Mouse (Mus musculus) ovary, postnatal 36 days (tissue): ENCODE measurements around the gene Tulp4.
"Not testable (repeated sequence)": the region's sequence is repeated elsewhere in the genome, so short reads cannot be mapped to it uniquely, and the experiment has no call there.

Experiments used
- DNase-seq: peaks from one replicate; pipeline ENCODE4 v3.0.0; 2022; ENCODE audit warnings: low spot score, mixed read lengths

The Tulp4 gene

DNA sequence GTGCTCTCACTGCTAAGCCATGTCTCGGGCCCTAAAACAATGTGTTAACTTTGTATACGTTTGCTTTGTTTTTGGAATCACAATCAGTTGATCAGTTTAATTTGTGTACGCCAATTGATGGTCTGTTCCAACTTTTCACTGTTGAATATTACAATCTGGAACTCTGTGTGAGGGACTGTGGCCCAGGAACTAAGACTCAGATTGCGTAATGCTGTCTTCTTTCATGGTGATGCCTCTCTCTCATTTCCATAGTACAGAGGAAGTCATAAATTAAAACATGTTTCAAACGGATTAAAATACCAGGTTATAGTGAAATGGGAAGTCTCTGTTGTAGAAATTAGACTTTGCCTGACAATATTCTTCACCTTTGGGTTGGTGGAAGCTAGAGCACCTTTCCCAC, 83.0 kb downstream of the Tulp4 start:
- DNase-seq = no peak

- no peak for DNase-seq
Observed at GRCm38 (mm10) chr17:6192275-6192674, 86.0 kb downstream of the Tulp4 start.

DNA sequence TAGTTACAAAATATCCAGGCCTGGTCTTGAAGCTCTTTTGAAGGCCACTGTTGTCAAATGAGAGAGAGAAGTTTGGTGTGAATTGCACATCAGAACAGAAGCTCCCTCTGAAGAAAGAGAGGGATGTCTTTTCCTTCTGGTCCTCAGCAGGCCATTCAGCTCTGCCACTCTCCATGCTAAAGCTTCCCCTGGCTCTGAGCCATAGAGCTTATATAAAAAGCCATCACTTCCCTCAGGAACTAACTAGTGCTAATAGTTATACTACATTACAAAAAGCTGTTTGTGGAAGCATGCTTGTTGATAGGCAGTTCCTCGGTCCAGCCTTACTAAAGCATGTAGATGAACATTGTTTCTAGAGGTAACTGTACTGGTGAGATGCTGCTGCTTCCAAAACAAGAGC, 89.2 kb downstream of the Tulp4 start:
- no peak for DNase-seq

GRCm38 (mm10) chr17:6197491-6197890, 91.3 kb downstream of the Tulp4 start:
- DNase-seq = no peak

GRCm38 (mm10) chr17:6198670-6199069, 92.4 kb downstream of the Tulp4 start:
- no peak for DNase-seq

DNA sequence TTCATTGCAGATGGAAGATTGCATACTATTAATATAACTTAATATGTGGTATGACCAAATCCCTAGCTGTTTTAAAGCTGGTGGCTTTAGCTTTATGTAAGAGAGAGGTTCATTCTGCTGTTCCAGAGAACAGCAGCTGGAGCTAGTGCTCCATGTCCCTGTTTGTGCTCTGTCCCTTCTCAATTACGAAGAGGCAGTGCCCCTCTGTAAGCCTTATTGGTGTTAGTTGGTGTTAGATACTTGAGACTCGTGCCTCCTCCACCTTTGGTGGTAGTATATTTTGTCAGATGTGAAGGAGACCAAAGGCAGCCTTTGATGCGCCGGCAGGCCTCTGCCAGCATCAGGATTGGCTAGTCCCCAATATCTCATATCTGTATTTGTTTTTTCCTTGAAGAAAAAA, 92.9 kb downstream of the Tulp4 start:
- no peak for DNase-seq

GRCm38 (mm10) chr17:6201522-6202250, 95.4 kb downstream of the Tulp4 start:
- DNase-seq = no peak

GRCm38 (mm10) chr17:6202389-6203110, 96.3 kb downstream of the Tulp4 start:
- DNase-seq = no peak

DNA sequence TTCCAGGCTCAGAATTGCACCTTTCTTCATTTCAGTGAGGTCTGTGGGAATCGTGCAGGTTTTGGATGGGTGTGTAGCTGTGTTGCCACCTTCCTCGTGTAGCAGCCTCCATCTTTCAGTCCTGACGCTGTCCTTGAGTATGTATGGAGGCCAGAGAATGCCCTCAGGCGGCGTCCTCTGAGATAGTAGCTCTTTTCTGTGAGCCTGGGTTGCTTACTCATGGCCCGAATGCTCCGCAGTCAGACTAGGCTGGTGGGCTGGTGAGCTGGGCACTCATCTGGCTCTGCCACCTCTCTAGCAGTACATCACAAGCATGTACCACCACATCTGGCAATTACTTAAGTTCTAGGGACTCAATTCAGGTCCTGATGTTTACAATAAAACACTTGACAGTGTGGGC, 96.9 kb downstream of the Tulp4 start:
- no peak for DNase-seq

- DNase-seq = no peak
Observed at GRCm38 (mm10) chr17:6203795-6204194, 97.6 kb downstream of the Tulp4 start.

- DNase-seq = no peak
Observed at GRCm38 (mm10) chr17:6211721-6212120, 105.5 kb downstream of the Tulp4 start.

DNA sequence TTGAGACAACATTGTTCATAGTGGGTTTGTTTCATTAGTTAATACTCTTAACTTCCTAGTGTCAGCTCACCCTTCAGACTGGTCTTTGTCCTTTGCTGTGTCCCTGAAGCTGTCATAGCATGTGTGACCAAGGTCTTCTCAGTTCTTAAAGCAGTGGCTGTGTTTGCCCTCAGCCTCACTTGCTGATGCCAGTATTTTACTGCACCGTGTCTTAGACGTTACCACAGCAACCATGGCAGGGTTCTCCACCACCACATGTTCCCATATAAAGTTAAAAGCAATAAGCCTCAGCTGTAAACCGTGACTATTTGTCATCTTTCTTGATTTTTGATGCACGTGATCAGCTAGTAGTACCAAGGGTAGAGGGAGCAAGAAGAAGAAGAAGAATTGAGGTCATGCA, 109.4 kb downstream of the Tulp4 start:
- DNase-seq = no peak

GRCm38 (mm10) chr17:6216514-6216913, 110.3 kb downstream of the Tulp4 start:
- no peak for DNase-seq

GRCm38 (mm10) chr17:6232633-6233032, 126.4 kb downstream of the Tulp4 start:
- not testable (repeated sequence) for DNase-seq

- DNase-seq = not testable (repeated sequence)
Observed at GRCm38 (mm10) chr17:6251298-6251697, 145.1 kb downstream of the Tulp4 start.

DNA sequence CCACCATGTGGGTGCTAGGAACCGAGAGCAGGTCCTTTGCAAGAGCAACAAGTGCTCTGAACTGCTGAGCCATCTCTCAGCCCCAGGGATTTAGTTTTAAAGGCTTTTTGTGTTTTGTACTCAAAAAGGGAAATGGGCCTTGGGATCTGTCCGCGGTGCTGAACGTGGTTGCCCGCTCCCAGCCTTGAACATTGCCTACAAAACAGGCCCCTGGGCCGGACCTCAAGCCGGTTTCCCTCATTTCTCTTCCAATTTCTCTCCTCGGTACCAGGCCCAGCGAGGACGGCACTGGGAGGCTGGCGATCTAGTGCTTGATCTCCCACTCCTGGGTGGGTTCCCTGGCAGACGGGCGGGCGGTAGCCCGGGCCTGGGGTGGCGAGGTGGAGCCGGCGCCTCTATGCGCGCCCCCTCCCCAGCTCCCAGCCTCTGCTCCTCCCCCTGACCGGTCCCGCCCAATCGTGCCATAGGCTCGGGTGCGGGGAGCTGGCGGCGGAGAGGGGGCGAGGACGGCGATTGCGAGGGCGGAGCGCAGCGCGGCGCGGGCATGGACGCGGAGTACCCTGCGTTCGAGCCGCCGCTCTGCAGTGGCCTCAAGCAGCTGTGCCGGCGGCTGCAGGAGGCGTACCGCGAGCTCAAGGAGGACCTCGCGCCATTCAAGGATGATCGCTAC, 150.3 kb downstream of the Tulp4 start, which contains the start of gene Tmem181a:
Gene Tmem181a, plus strand, starts transcription at position 461 of the 670 bp plus-strand sequence.
- DNase-seq = not testable (repeated sequence)

DNA sequence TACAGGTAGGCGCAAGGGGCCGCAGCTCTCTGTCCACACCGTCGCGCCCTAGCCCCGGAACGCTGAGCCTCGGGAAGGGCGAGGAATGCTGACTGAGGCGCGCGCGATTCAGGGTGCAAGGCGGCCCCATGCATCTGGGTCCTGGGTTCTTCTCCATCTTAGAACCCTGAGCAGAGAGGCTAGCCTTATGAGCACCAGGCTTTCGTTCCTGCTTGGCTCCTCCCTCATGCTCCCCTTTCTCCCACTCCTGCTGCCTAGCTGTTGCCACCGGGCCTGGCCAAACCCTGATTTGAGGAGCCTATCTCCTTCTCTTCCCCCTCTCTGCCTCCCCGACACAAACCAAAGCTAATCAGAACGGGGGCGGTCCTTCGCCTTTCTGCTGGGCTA, 150.8 kb downstream of the Tulp4 start:
- not testable (repeated sequence) for DNase-seq

- peak; percentile 41 for DNase-seq
Observed at GRCm38 (mm10) chr17:6269876-6270831, 163.9 kb downstream of the Tulp4 start.

GRCm38 (mm10) chr17:6270840-6271239, 164.6 kb downstream of the Tulp4 start:
- not testable (repeated sequence) for DNase-seq

DNA sequence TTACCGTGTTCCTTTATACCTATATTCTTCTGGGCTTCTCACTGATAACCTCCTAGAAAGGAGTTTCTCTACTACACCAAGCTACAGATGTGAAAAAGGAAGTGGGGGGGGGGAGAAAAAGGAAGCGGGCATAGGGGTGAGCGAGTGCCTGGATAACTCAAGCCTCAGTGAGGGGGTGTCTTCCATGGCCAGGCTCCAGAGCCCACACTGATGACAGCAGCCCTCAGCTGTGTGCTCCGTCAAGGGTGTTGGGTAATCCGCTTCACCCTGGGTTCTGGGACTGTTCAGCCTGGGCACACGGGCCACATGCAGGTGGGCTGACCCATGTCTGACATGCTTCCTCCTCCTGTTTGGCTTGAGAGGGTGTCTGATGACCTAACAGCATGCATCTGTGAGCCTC, 165.7 kb downstream of the Tulp4 start:
- not testable (repeated sequence) for DNase-seq

DNA sequence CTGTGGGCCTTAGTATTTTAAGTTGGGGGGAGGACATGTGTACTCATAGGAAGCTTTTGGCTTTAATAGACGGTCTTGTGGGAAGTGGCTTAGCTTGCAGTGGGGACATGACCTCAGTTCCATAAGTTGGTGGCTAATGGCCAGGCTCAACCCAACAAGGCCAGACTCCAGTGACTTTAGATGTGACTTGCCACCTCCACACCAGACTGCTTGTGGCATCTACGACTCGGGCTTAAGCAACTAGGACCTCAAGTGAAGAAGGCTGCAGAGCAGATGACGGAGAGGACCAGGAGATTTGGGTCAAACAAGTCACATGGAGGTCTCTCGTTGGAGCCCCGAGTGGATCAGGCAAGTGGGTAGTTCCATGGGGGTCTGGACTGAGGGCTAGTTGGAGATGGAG, 168.5 kb downstream of the Tulp4 start:
- not testable (repeated sequence) for DNase-seq

DNA sequence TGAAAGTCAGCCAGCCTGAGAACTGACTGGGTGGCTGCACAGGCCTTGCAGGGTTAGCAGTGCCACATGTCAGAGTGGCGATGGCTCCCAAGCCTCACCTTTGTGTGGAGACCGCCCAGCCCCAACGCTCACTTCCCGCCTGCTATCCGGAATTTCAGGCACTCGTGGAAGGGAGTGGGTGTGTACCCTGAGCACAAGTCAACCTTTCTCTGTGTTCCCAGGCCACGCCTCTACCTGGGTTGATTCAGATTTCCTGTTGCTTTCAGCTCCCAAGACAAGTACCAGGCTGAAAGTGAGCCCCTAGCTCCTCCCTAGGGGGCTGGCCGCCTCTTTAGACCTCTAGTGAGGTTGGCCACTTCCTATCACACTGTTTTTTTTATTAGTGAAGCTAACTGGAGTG, 173.0 kb downstream of the Tulp4 start:
- not testable (repeated sequence) for DNase-seq
